Mouse (Mus musculus): ENCODE data around the gene Sema6d. TPM values are rescaled to one million over a fixed set of nuclear protein-coding genes. Genes with fewer than 3 reads are reported as not detected.

Sema6d gene
- polyA plus RNA-seq (2015; fragmentation: Nextera tagmentation; extraction: Ambion mirVana), result 41.3 and 45.2 TPM in 2 replicates

GRCm38 (mm10) chr2:124089813-124090230 lies at the start of gene Sema6d:
Sema6d (plus strand) TSS chr2:124089969.
- Histone ChIP-seq H3K9me3 (ENCODE audit: control insufficient read depth, low read length) (no peaks in the 10 kb centered on the region), H3K27me3 (replicated peaks; ENCODE audit: control insufficient read depth, insufficient read depth, low read length) (no peaks in the 10 kb centered on the region), H3K4me1 (ENCODE audit: control insufficient read depth, insufficient read depth, low read depth, low read length) (0 out of 2 replicates have a peak, but pooled peaks cover 3% of the 10 kb centered on the region), H3K4me3 (ENCODE audit: low read length) (peak within 1 kb of the TSS; percentile 73), H3K9ac (ENCODE audit: low read depth, low read length) (peak within 1 kb of the TSS; percentile 89), H3K4me2 (ENCODE audit: low read length) (peak within 1 kb of the TSS; percentile 87), H3K27ac (ENCODE audit: low read depth, low read length) (peak within 1 kb of the TSS; percentile 85), H3K36me3 (ENCODE audit: control insufficient read depth, insufficient read depth, low read length) (no peaks in the 10 kb centered on the region)
- peak; percentile 80 for ATAC-seq
- WGBS, result 2% methylated on average over 29 of the region's 29 CpGs

GRCm38 (mm10) chr2:124059910-124060309 lies 29.9 kb upstream of the Sema6d start:
- H3K27ac ChIP-seq (ENCODE audit: low read depth, low read length), result no peak overlapping the region
- H3K27me3 ChIP-seq (replicated peaks; ENCODE audit: control insufficient read depth, insufficient read depth, low read length), result no peaks in the 10 kb centered on the region
- H3K4me1 ChIP-seq (ENCODE audit: control insufficient read depth, insufficient read depth, low read depth, low read length), result no peaks in the 10 kb centered on the region
- no peaks in the 10 kb centered on the region for H3K36me3 ChIP-seq (ENCODE audit: control insufficient read depth, insufficient read depth, low read length)
- no peaks in the 10 kb centered on the region for H3K9me3 ChIP-seq (ENCODE audit: control insufficient read depth, low read length)
- no peak overlapping the region for H3K4me3 ChIP-seq (ENCODE audit: low read length)
- H3K4me2 ChIP-seq (ENCODE audit: low read length), result no peak overlapping the region
- ATAC-seq, result no peak
- WGBS, result 85% methylated on average over 3 of the region's 3 CpGs
- no peak overlapping the region for H3K9ac ChIP-seq (ENCODE audit: low read depth, low read length)

- Histone ChIP-seq H3K4me2 (ENCODE audit: low read length) (no peak overlapping the region), H3K27me3 (replicated peaks; ENCODE audit: control insufficient read depth, insufficient read depth, low read length) (no peaks in the 10 kb centered on the region), H3K9me3 (ENCODE audit: control insufficient read depth, low read length) (no peaks in the 10 kb centered on the region), H3K9ac (ENCODE audit: low read depth, low read length) (no peak overlapping the region), H3K4me3 (ENCODE audit: low read length) (no peak overlapping the region), H3K27ac (ENCODE audit: low read depth, low read length) (no peak overlapping the region), H3K36me3 (ENCODE audit: control insufficient read depth, insufficient read depth, low read length) (no peaks in the 10 kb centered on the region), H3K4me1 (ENCODE audit: control insufficient read depth, insufficient read depth, low read depth, low read length) (no peaks in the 10 kb centered on the region)
- WGBS, result 83% methylated on average over 4 of the region's 4 CpGs
- no peak for ATAC-seq
Observed at GRCm38 (mm10) chr2:124068380-124068779, 21.4 kb upstream of the Sema6d start.

- Histone ChIP-seq H3K4me2 (ENCODE audit: low read length) (no peak overlapping the region), H3K9ac (ENCODE audit: low read depth, low read length) (no peak overlapping the region), H3K4me1 (ENCODE audit: control insufficient read depth, insufficient read depth, low read depth, low read length) (no peaks in the 10 kb centered on the region), H3K36me3 (ENCODE audit: control insufficient read depth, insufficient read depth, low read length) (no peaks in the 10 kb centered on the region), H3K4me3 (ENCODE audit: low read length) (no peak overlapping the region), H3K9me3 (ENCODE audit: control insufficient read depth, low read length) (no peaks in the 10 kb centered on the region), H3K27ac (ENCODE audit: low read depth, low read length) (no peak overlapping the region), H3K27me3 (replicated peaks; ENCODE audit: control insufficient read depth, insufficient read depth, low read length) (no peaks in the 10 kb centered on the region)
- ATAC-seq, result no peak
- 53% methylated on average over 2 of the region's 2 CpGs for WGBS
Observed at GRCm38 (mm10) chr2:124070664-124071063, 19.1 kb upstream of the Sema6d start.

- WGBS, result 11% methylated on average over 2 of the region's 2 CpGs
- H3K4me2 ChIP-seq (ENCODE audit: low read length), result no peak overlapping the region
- no peak overlapping the region for H3K4me3 ChIP-seq (ENCODE audit: low read length)
- H3K27me3 ChIP-seq (replicated peaks; ENCODE audit: control insufficient read depth, insufficient read depth, low read length), result no peaks in the 10 kb centered on the region
- H3K27ac ChIP-seq (ENCODE audit: low read depth, low read length), result no peak overlapping the region
- no peak overlapping the region for H3K9ac ChIP-seq (ENCODE audit: low read depth, low read length)
- no peaks in the 10 kb centered on the region for H3K36me3 ChIP-seq (ENCODE audit: control insufficient read depth, insufficient read depth, low read length)
- no peak for ATAC-seq
- no peaks in the 10 kb centered on the region for H3K4me1 ChIP-seq (ENCODE audit: control insufficient read depth, insufficient read depth, low read depth, low read length)
- H3K9me3 ChIP-seq (ENCODE audit: control insufficient read depth, low read length), result no peaks in the 10 kb centered on the region
Observed at GRCm38 (mm10) chr2:124071380-124071779, 18.4 kb upstream of the Sema6d start.

GRCm38 (mm10) chr2:124090231-124091141 lies 717 bp downstream of the Sema6d start:
- H3K9ac ChIP-seq (ENCODE audit: low read depth, low read length), result peak overlapping the region; percentile 89
- peak overlapping the region; percentile 73 for H3K4me3 ChIP-seq (ENCODE audit: low read length)
- 0 out of 2 replicates have a peak, but pooled peaks cover 3% of the 10 kb centered on the region for H3K4me1 ChIP-seq (ENCODE audit: control insufficient read depth, insufficient read depth, low read depth, low read length)
- no peaks in the 10 kb centered on the region for H3K36me3 ChIP-seq (ENCODE audit: control insufficient read depth, insufficient read depth, low read length)
- peak overlapping the region; percentile 85 for H3K27ac ChIP-seq (ENCODE audit: low read depth, low read length)
- peak overlapping the region; percentile 87 for H3K4me2 ChIP-seq (ENCODE audit: low read length)
- peak; percentile 87 for ATAC-seq
- H3K9me3 ChIP-seq (ENCODE audit: control insufficient read depth, low read length), result no peaks in the 10 kb centered on the region
- under 1% methylated on average over 49 of the region's 49 CpGs for WGBS
- no peaks in the 10 kb centered on the region for H3K27me3 ChIP-seq (replicated peaks; ENCODE audit: control insufficient read depth, insufficient read depth, low read length)

- H3K36me3 ChIP-seq (ENCODE audit: control insufficient read depth, insufficient read depth, low read length), result no peaks in the 10 kb centered on the region
- no peaks in the 10 kb centered on the region for H3K27me3 ChIP-seq (replicated peaks; ENCODE audit: control insufficient read depth, insufficient read depth, low read length)
- no peak overlapping the region for H3K9ac ChIP-seq (ENCODE audit: low read depth, low read length)
- H3K4me1 ChIP-seq (ENCODE audit: control insufficient read depth, insufficient read depth, low read depth, low read length), result peaks cover 6% of the 10 kb centered on the region
- no peaks in the 10 kb centered on the region for H3K9me3 ChIP-seq (ENCODE audit: control insufficient read depth, low read length)
- no peak overlapping the region for H3K27ac ChIP-seq (ENCODE audit: low read depth, low read length)
- ATAC-seq, result no peak
- no peak overlapping the region for H3K4me3 ChIP-seq (ENCODE audit: low read length)
- H3K4me2 ChIP-seq (ENCODE audit: low read length), result no peak overlapping the region
- whole genome bisulfite sequencing, result 50% methylated on average over 1 of the region's 1 CpGs
Observed at GRCm38 (mm10) chr2:124099697-124100096, 9.9 kb downstream of the Sema6d start.

GRCm38 (mm10) chr2:124100486-124101200 lies 10.9 kb downstream of the Sema6d start:
- no peaks in the 10 kb centered on the region for H3K36me3 ChIP-seq (ENCODE audit: control insufficient read depth, insufficient read depth, low read length)
- WGBS, result 20% methylated on average over 9 of the region's 9 CpGs
- H3K27me3 ChIP-seq (replicated peaks; ENCODE audit: control insufficient read depth, insufficient read depth, low read length), result no peaks in the 10 kb centered on the region
- H3K4me2 ChIP-seq (ENCODE audit: low read length), result no peak overlapping the region
- H3K27ac ChIP-seq (ENCODE audit: low read depth, low read length), result no peak overlapping the region
- H3K9ac ChIP-seq (ENCODE audit: low read depth, low read length), result peak overlapping the region; percentile 5; the same call in 1 of the 2 replicates
- peak; percentile 93 for ATAC-seq
- H3K9me3 ChIP-seq (ENCODE audit: control insufficient read depth, low read length), result no peaks in the 10 kb centered on the region
- peaks cover 6% of the 10 kb centered on the region for H3K4me1 ChIP-seq (ENCODE audit: control insufficient read depth, insufficient read depth, low read depth, low read length)
- H3K4me3 ChIP-seq (ENCODE audit: low read length), result no peak overlapping the region

GRCm38 (mm10) chr2:124101201-124101517 lies 11.4 kb downstream of the Sema6d start:
- H3K4me1 ChIP-seq (ENCODE audit: control insufficient read depth, insufficient read depth, low read depth, low read length), result peaks cover 6% of the 10 kb centered on the region
- no peak overlapping the region for H3K9ac ChIP-seq (ENCODE audit: low read depth, low read length)
- no peak overlapping the region for H3K4me2 ChIP-seq (ENCODE audit: low read length)
- H3K9me3 ChIP-seq (ENCODE audit: control insufficient read depth, low read length), result no peaks in the 10 kb centered on the region
- H3K4me3 ChIP-seq (ENCODE audit: low read length), result no peak overlapping the region
- no peaks in the 10 kb centered on the region for H3K36me3 ChIP-seq (ENCODE audit: control insufficient read depth, insufficient read depth, low read length)
- peak; percentile 70; the same call in 1 of the 2 replicates for ATAC-seq
- no peaks in the 10 kb centered on the region for H3K27me3 ChIP-seq (replicated peaks; ENCODE audit: control insufficient read depth, insufficient read depth, low read length)
- no peak overlapping the region for H3K27ac ChIP-seq (ENCODE audit: low read depth, low read length)

All from hindbrain, embryonic 16.5 days (tissue).